In genomic region chr3:37767147-37768015, GRCm38 (mm10) we compare ENCODE assay signal across 16 mouse cellular contexts. TPM values are rescaled to one million over a fixed set of nuclear protein-coding genes. Genes with fewer than 3 reads are reported as not detected.
DNase-seq lines count a peak whose midpoint lies in the region; ATAC-seq and TF ChIP-seq lines count a peak whose summit lies in the region.
"Had no signal": no experiment of that assay in that cellular context is flagged by ENCODE, and none has a peak within 500 bp of the region (broad histone marks: within the 10 kb centered on the region; RNA-seq: fewer than 3 reads in every experiment).

No protein-coding gene starts in this region.

- ATAC-seq in hindbrain, embryonic 15.5 days (ENCODE audit: low FRiP score, low read depth) = no peak
- ATAC-seq in hindbrain, embryonic 16.5 days = no peak
- ATAC-seq in lung, postnatal 0 days = no peak
- ATAC-seq in inflammation-experienced regulatory T-cells, adult 6 months = peak; percentile 20
- ATAC-seq in stomach, embryonic 16.5 days (ENCODE audit: insufficient read depth, low FRiP score) = peak; percentile 44; the same call in 1 of the 2 replicates

- no peak overlapping the region for H3K4me2 ChIP-seq in hindbrain, embryonic 15.5 days
- H3K4me2 ChIP-seq in hindbrain, embryonic 16.5 days (ENCODE audit: low read length) = no peak overlapping the region
- H3K4me2 ChIP-seq in lung, postnatal 0 days (replicated peaks; ENCODE audit: low read depth, low read length) = no peak overlapping the region
- no peak overlapping the region; the same call in 1 of the 2 replicates for H3K4me2 ChIP-seq in stomach, embryonic 16.5 days (ENCODE audit: low read depth, low read length)
- H3K4me2 ChIP-seq: forebrain, embryonic 15.5 days; heart, embryonic 12.5 days; liver, embryonic 13.5 days; neural tube, embryonic 15.5 days had no signal

- peak; percentile 35 for DNase-seq in lung, postnatal 0 days (ENCODE audit: low spot score)
- DNase-seq in lung, adult 18-20 months = no peak
- no peak for DNase-seq in right cerebral cortex, postnatal 4 days
- no peak for DNase-seq in ovary, postnatal 10 days (ENCODE audit: low spot score)
- DNase-seq: gastrocnemius, postnatal 10 days; layer of hippocampus, adult 9-11 months; liver, embryonic 13.5 days; right cerebral cortex, adult 18-20 months had no signal

- no peak overlapping the region for H3K9ac ChIP-seq in hindbrain, embryonic 15.5 days
- H3K9ac ChIP-seq in hindbrain, embryonic 16.5 days (ENCODE audit: low read depth, low read length) = no peak overlapping the region
- H3K9ac ChIP-seq in lung, postnatal 0 days (replicated peaks; ENCODE audit: low read depth) = no peak overlapping the region
- peak overlapping the region; percentile 50 for H3K9ac ChIP-seq in stomach, embryonic 16.5 days (ENCODE audit: low read length)
- H3K9ac ChIP-seq: forebrain, embryonic 15.5 days; heart, embryonic 12.5 days; liver, embryonic 13.5 days; neural tube, embryonic 15.5 days had no signal

- no peaks in the 10 kb centered on the region for H3K36me3 ChIP-seq in hindbrain, embryonic 15.5 days
- no peaks in the 10 kb centered on the region for H3K36me3 ChIP-seq in hindbrain, embryonic 16.5 days (ENCODE audit: control insufficient read depth, insufficient read depth, low read length)
- no peaks in the 10 kb centered on the region for H3K36me3 ChIP-seq in lung, postnatal 0 days (ENCODE audit: insufficient read depth, low read length)
- H3K36me3 ChIP-seq in stomach, embryonic 16.5 days (ENCODE audit: control insufficient read depth, insufficient read depth, low read length) = no peaks in the 10 kb centered on the region
- H3K36me3 ChIP-seq: forebrain, embryonic 15.5 days; heart, embryonic 12.5 days; liver, embryonic 13.5 days; neural tube, embryonic 15.5 days had no signal

- no peak for TF ChIP-seq CTCF in lung, postnatal 0 days (IDR thresholded peaks at IDR 0.05)

- H3K4me3 ChIP-seq in hindbrain, embryonic 15.5 days = no peak overlapping the region
- no peak overlapping the region for H3K4me3 ChIP-seq in hindbrain, embryonic 16.5 days (ENCODE audit: low read length)
- H3K4me3 ChIP-seq in lung, postnatal 0 days (ENCODE audit: low read depth, low read length) = no peak overlapping the region
- no peak overlapping the region for H3K4me3 ChIP-seq in stomach, embryonic 16.5 days (replicated peaks; ENCODE audit: low read length)
- H3K4me3 ChIP-seq: forebrain, embryonic 15.5 days; heart, embryonic 12.5 days; liver, embryonic 13.5 days; megakaryocyte, embryonic 14.5 days; neural tube, embryonic 15.5 days had no signal

- WGBS in hindbrain, embryonic 15.5 days = 69% methylated on average over 12 of the region's 12 CpGs
- 65% methylated on average over 12 of the region's 12 CpGs for WGBS in hindbrain, embryonic 16.5 days
- 30% methylated on average over 12 of the region's 12 CpGs for WGBS in lung, postnatal 0 days
- 29% methylated on average over 12 of the region's 12 CpGs for WGBS in stomach, embryonic 16.5 days

- peak overlapping the region; percentile 17; the same call in 1 of the 2 replicates for H3K27ac ChIP-seq in hindbrain, embryonic 15.5 days (replicated peaks)
- H3K27ac ChIP-seq in hindbrain, embryonic 16.5 days (ENCODE audit: low read depth, low read length) = no peak overlapping the region
- H3K27ac ChIP-seq in lung, postnatal 0 days (ENCODE audit: low read length) = no peak overlapping the region
- H3K27ac ChIP-seq in stomach, embryonic 16.5 days (ENCODE audit: low read length) = peak overlapping the region; percentile 83
- H3K27ac ChIP-seq: forebrain, embryonic 15.5 days; liver, embryonic 13.5 days had no signal

- no peak for TF ChIP-seq EP300 in lung, postnatal 0 days (IDR thresholded peaks at IDR 0.05)

- no peaks in the 10 kb centered on the region for H3K9me3 ChIP-seq in hindbrain, embryonic 15.5 days
- H3K9me3 ChIP-seq in hindbrain, embryonic 16.5 days (ENCODE audit: control insufficient read depth, low read length) = no peaks in the 10 kb centered on the region
- no peaks in the 10 kb centered on the region for H3K9me3 ChIP-seq in lung, postnatal 0 days (ENCODE audit: low read length)
- no peaks in the 10 kb centered on the region for H3K9me3 ChIP-seq in stomach, embryonic 16.5 days (replicated peaks; ENCODE audit: control insufficient read depth, low read length)
- H3K9me3 ChIP-seq: forebrain, embryonic 15.5 days; heart, embryonic 12.5 days; liver, embryonic 13.5 days; megakaryocyte, embryonic 14.5 days; neural tube, embryonic 15.5 days had no signal

- H3K27me3 ChIP-seq in hindbrain, embryonic 15.5 days = no peaks in the 10 kb centered on the region
- no peaks in the 10 kb centered on the region for H3K27me3 ChIP-seq in hindbrain, embryonic 16.5 days (replicated peaks; ENCODE audit: control insufficient read depth, insufficient read depth, low read length)
- no peaks in the 10 kb centered on the region for H3K27me3 ChIP-seq in lung, postnatal 0 days (replicated peaks; ENCODE audit: insufficient read depth, low read length)
- no peaks in the 10 kb centered on the region for H3K27me3 ChIP-seq in stomach, embryonic 16.5 days (ENCODE audit: control insufficient read depth, insufficient read depth, low read length)
- H3K27me3 ChIP-seq: forebrain, embryonic 15.5 days; heart, embryonic 12.5 days; liver, embryonic 13.5 days; megakaryocyte, embryonic 14.5 days; neural tube, embryonic 15.5 days had no signal

- peaks cover 33% of the 10 kb centered on the region for H3K4me1 ChIP-seq in hindbrain, embryonic 15.5 days (replicated peaks)
- peaks cover 19% of the 10 kb centered on the region for H3K4me1 ChIP-seq in hindbrain, embryonic 16.5 days (ENCODE audit: control insufficient read depth, insufficient read depth, low read depth, low read length)
- H3K4me1 ChIP-seq in lung, postnatal 0 days (ENCODE audit: insufficient read depth, low read depth, low read length) = peaks cover 16% of the 10 kb centered on the region
- peaks cover 37% of the 10 kb centered on the region for H3K4me1 ChIP-seq in stomach, embryonic 16.5 days (ENCODE audit: control insufficient read depth, insufficient read depth, low read length)

RNA-seq across cellular contexts. Expression of gene Gm5148, which starts 43.1 kb away (rescaled TPM):
- 12.2 and 13.4 TPM in 2 replicates for polyA plus RNA-seq in hindbrain, embryonic 15.5 days (2015; fragmentation: Nextera tagmentation; extraction: Ambion mirVana)
- polyA plus RNA-seq in hindbrain, embryonic 16.5 days (2015; fragmentation: Nextera tagmentation; extraction: Ambion mirVana) = 12.7 and 14.0 TPM in 2 replicates
- polyA plus RNA-seq in lung, postnatal 0 days (2015; fragmentation: Nextera tagmentation; extraction: Ambion mirVana) = 10.1 and 11.7 TPM in 2 replicates
- polyA plus RNA-seq in inflammation-experienced regulatory T-cells, adult 6 months (2017; shearing (Covaris generic)) = 1 to 10 TPM; 1.0 to 2.0 (median 1.6) TPM
- 5.5 and 6.3 TPM in 2 replicates for polyA plus RNA-seq in stomach, embryonic 16.5 days (2015; fragmentation: Nextera tagmentation; extraction: Ambion mirVana)

Comparison
In these comparisons a context has a peak if more than half of its experiments do, and no peak if none do; other contexts are left out.
1. H3K27ac ChIP-seq: peak in hindbrain, embryonic 15.5 days (single experiment) and stomach, embryonic 16.5 days (single experiment); none in hindbrain, embryonic 16.5 days (single experiment) and lung, postnatal 0 days (single experiment).
2. ATAC-seq: peak in inflammation-experienced regulatory T-cells, adult 6 months (single experiment) and stomach, embryonic 16.5 days (single experiment); none in hindbrain, embryonic 15.5 days (single experiment), hindbrain, embryonic 16.5 days (single experiment) and lung, postnatal 0 days (single experiment).